Mouse (Mus musculus) mature B cell (primary cell): ENCODE results near the gene Nxnl2.

ENCODE experiments used
- in situ Hi-C: fragments of 300-500 bp; cut with MboI; formaldehyde crosslinking; loops from 2 replicates; pipeline ENCODE4 v1.14.3; 2019

Nxnl2 gene

DNA sequence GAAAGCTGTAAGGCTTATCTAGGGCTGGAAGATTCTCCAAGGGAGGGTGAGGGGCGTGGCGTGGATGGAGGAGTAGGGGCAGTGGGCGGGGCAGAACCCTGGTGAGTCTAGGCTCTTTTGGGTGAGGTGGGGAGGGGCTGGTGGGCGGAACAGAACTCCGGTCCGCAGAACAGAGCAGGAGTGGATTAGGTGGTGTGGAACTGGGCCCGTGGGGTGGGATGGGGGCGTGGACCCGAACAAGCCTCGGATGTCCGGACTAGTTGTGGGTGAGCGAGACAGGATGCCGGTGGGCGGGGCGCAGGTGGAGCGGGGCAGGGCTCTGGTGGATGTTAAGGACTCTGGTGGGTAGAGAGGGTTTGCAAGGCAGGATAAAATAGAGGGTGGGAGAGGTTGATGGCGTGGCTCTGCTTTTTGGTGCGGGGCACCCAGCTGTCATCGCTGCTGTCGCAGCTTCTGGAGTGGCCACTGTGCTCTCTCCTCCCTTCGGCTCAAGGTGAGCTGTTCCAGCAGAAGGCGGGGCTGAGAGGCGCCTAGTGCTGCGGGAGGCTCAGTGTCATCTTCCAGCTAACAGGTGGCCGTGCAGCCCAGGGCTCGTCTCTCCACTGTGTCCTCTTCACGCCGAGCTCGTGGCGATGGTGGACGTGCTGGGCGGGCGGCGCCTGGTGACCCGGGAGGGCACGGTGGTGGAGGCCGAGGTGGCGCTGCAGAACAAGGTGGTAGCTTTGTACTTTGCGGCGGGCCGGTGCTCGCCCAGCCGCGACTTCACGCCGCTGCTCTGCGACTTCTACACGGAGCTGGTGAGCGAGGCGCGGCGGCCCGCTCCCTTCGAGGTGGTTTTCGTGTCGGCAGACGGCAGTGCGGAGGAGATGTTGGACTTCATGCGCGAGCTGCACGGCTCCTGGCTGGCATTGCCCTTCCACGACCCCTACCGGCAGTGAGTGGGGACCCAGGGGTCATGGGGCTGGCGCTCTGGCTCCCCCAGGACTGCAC is at the start of gene Nxnl2:
TSS of gene Nxnl2 (plus strand) at position 332 of the 990 bp plus-strand sequence.
- in situ Hi-C loops: no loop called here

DNA sequence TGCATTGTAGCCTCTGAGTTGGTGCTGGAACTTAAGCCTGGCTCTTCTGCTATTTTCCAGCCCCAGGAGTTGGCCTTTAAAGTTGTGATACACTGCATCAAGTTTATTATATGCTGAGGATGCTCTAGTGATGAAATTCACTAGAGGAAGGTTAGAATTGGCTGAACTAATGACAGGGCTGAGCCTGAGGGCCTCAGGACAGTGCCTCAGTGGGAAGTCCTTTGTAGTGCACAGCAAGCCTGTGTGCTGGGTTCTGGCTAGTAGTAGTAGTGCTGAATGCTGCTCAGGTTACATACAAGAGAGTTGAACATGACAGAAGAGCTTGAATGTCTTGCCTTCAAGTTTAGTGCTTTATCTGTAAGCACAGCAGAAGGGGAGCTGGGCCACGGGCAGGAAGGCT is 48.9 kb upstream of the Nxnl2 start:
- in situ Hi-C loops: no loop called here

DNA sequence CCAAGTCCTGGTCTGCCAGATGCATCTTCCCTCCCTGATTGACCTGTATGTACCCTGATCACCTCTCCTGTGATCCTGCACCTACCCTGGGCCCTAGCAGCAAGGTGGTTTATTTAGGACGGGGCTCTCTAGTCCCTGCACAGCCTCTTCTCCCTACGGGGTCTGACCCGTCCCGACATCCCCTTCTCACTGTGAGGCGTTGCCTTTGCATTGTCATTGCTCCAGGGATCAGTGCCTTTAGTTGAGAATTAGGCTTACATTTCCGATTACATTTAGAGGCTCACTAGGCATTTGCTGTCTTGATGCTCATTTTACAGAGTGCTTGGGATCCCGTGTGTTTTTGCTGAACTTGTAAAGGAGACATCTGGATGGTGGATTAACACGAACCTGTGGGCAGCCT is 48.1 kb upstream of the Nxnl2 start:
- in situ Hi-C loops: no loop called here

DNA sequence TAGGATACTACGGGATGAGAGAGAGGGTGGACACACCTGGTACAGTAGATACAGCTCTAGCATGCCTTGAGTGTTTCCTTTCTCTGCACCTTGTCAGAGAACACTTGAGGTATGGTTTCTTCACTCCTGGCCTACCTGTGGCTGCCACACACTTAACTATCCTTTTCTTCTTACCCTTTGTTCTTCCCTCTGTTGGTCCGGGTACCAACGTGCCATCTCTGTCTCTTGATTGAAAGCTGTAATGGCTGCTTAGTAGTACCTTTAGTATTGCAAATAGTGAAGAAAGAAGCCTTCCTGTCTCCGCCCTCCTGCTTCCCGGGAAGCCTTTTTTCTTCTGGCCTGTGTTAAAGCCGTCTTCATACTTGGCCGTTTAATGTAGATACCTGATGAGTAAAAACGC is 45.5 kb upstream of the Nxnl2 start:
- in situ Hi-C loops: no loop called here

DNA sequence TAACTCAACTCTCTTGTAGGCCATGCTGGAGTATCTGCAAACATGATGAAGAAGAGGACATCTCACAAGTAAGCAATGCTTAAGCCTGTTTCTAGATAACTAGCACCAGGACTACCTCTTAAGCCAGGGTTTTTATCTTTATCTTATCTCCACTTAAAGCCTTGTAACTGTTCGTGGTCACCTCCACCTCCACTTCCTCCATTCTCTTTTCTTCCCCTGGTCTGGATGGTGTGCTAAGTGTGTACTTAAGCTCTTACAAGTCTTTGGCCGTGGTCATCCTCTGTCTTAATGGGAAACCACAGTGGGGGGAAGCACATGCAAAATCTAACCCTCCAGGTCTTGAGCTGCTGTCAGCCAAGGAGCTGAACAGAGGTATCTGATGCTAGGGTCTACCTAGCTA is 42.9 kb upstream of the Nxnl2 start:
- in situ Hi-C loops: no loop called here

DNA sequence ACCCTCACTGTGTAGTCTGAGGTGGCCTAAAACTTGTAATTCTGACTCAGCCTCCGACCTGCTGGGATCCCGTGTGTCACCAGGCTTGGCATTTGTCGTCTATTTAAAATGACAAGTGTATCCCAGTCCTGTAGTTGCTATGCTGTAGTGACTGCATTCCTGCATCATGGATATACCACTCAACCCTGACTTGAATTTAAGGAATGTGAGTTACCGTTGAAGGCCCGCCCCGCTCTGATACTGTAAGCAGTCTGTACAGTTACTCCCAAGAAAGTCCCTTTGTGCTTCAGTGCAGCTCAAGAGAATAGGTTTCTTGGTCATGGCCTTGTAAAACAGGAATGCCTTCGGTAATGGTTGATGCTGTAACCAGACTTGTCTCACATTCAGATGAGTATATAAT is 42.4 kb upstream of the Nxnl2 start:
- in situ Hi-C loops: no loop called here

DNA sequence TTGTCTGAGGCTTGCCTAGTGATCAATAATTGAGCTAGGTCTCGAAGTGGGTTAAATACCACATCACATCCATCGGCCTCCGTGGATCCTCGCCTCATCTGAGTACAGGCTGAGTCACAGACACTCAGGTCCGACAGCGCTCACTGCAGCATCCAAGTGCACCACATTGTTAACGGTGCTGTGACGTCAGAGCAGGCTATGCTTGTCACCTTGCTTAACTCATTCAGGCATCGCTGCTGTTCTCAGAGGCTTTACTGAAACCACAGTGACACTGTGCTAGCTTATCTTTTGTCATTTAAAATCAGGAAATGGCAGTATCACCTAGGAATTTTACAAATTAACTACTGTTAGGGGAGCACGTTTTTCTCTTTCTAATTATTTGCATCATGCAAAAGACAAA is 39.6 kb upstream of the Nxnl2 start:
- in situ Hi-C loops: no loop called here

DNA sequence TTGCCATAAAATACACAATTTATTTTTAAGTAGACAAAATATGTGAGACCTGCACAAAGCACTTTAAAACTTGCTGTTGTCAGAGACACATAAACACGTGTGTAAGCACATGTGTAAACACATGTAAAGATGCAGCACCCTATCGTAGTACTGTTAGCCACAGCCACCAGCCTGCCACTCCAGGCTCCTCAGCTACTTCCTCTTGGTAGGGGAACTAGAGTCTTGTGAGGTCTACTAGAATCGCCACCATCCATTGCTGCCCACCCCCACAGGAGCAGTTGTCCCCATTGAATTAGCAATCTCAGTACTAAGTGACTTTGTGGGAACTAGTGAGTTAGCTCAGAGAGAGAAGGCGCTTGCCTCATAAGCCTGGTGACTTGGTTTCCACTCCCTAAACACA is 34.5 kb upstream of the Nxnl2 start:
- in situ Hi-C loops: no loop called here

DNA sequence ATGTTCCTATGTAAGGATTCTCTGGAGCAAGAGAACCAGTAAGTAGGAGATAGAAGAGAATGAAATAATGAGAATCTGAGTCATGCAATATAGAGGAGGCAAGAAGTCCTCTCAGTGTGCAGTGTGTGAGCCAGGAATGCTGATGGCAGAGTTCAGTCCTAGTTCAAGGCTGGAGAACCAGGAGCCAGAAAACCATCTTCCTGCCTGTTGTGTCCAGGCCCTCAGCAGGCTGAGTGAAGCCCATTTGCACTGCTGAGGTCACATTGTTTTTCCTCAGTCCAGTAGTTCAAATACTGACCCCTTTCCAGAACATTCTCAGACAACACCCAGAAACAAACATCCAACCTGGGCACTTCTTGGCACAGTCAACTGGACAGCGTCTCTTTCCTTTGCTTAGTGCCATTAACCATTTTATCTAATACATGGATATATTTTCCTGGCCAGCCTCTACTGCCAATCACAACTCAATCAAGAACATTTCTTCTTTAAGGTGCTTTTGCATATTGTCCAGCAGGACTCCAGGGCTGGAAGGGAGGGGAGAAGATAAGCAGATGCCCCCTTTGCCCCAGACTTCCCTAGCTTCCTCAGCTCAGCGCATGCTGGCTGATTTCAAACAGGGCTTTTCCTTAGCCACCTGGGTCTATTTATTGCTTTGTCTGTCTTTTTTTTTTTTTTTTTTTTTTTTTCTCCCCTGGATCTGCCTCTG is 33.7 kb upstream of the Nxnl2 start:
- in situ Hi-C loops: no loop called here

DNA sequence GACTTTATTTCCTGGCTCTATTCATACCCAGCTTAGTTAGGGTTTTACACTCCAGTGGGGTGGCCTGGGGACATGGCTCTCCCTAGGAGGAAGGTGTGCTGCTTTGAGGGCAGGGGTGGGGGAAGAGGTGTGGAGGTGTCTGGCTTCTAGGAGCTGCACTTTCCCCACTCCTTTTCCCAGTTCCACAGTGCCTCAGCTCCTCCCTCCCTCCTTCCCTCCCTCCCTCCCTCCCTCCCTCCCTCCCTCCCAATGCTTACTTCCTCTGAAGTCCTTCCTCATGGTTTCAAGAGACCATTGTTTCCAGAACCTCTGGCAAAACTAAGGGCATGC is 33.2 kb upstream of the Nxnl2 start:
- in situ Hi-C loops: no loop called here

DNA sequence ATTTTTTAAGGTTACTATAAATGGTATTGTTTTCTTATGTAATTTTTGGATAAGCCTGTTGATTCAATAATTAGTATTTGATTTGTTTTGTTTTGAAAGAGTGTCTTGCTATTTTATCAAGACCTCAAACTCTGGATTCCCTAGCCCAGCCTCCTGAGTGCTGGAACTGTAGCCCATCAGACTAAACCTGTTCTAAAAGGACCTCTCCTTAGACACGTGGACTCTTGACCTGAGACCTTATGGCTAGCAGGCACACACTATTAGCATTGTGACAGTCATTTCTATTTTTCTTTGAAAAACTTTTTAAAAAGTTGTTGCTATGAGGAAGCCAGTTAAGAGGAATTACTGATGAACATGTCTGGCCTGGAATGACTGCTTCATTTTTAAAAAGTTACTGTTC is 23.7 kb upstream of the Nxnl2 start:
- in situ Hi-C loops: no loop called here

DNA sequence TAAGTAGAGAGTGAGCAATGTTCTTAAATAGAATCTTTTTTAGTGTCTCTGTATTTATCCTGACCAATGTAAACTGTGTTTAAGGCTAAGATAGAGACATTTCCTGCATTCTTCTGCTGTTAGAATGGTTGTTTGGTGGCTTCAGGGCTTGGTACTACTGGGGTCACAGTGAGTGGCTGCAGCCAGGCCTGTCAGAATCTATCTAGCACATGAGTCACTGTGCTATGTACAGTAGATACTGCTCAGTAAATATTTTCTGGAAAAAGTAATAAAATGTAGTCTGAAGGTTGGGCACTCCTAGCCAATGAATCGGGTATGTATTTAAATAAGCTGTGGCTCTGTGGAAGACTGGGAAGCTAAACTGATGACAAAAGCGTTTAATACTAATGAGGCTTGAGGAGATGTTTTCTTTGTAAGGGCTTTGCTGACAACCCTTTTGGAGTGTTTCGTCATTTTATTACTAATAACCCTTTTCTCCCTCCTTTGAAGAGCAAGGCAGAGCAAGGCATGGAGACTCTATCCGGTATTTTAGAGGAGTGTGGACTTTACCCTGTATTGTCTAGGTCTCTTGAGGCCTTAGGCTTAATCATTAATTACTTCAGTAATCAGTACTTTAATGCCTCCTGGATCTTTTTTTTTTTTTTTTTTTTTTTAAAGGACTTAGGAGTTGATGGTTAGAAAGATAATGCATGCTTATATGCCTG is 17.7 kb upstream of the Nxnl2 start:
- in situ Hi-C loops: no loop called here

DNA sequence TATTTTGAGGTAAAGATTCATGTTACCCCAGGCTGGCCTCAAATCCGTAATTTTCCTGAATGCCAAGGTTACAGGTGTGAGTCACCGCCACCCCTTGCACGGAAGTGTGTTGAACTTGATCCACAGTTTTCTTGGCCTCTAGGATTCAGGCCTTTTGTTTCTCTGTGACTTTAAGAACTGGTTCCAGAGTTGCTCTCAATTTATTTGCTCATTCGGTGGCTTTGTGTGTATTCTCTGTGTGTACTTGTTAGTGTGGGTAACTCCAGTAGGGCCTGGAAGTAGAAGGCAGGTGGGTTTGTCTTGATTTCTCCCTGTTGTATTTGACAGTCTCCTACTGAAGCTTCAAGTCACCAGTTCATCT is 17.2 kb upstream of the Nxnl2 start:
- in situ Hi-C loops: no loop called here

DNA sequence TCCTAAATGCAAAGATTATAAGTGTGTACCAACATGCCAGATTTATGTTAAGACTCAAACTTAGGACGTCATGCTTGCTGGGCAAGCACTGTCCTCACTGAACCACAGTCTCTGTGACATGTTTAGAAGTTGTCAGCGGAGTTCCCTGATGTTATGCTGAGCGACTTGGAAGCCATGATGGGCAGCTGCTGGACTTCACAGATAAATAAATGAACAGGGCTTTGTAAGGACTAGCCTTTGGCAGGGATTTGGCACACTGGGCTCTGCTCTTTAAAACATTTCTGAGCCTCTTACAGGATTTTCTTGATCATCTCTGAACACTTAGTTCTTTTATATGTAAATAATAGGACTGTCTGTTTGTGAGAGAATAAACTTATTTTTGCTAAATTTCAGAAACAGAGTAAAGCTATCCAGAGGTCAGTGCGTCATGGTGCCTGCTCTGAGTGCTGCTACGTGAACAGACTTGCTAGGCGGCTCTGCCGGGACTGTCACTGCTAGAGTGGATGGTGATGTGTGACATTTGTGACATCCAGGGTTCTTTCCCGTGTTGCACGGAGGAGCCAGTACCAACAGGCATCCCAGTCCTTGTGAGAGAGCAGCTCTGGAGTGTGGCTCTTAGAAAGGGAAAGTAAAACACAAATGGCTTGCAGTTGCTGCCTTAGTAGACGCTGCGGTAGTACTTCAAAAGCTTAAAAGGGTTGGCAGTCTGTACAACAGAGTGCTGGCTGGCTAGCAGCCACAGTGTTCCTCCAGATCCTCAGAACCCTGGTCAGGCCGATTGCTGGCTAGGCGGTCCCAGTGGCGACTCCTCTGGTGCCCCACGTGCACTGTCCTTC is 15.4 kb upstream of the Nxnl2 start:
- in situ Hi-C loops: no loop called here

DNA sequence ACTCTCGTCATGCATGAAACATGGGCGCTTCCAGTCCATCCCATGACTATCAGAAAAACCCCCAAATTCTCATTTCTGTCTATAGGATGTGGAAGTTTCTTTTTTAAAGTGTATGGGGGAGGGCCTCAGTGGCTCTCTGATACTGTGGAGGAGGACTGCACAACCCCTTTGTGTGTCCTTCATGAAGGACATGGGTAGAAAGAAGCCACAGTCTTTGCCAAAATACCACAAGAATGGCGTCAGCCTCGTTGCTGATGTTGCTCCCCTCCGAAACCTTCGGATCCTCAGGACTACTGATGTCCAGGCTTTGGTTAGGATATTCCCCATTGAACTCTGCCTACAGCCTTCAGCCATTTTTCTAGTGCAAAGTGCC is 14.8 kb upstream of the Nxnl2 start:
- in situ Hi-C loops: no loop called here

DNA sequence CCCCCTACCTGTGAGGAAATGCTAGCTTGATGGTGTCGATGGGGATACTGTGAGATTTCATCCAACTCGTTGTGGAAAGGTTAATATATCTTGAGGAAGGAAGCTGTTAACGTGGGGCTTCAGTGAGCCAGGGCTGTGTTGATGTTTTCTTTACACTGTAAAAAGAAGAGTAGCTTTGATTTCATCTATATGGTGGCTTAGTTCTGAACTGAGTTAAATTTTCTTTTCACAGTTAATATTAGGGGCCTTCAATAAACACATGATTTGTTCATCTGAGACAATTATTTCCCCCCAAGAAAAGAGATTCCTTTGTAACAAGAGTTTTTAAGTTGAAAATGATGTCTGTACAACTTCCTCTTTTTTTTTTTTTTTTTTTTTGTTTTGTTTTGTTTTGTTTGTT is 13.5 kb upstream of the Nxnl2 start:
- in situ Hi-C loops: no loop called here

DNA sequence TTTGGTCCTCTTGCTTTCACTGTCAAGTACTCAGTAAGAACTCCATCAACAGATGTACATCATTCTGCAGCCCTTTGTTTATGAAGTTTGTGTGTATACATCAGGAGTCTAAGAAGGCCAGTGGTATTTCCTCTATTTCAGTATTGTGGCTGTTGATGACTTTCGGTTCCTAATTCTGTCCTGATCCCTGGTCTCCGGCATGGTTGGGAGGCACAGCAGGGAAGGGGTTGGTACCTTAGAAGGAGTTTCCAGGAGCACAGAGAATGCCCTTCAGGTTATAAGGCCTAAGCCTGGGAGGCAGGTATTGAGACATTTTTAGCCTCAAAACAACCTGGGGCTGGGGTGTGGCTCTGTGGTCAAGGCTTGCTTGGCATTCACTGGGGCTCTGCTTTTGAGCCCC is 9.2 kb upstream of the Nxnl2 start:
- in situ Hi-C loops: no loop called here

DNA sequence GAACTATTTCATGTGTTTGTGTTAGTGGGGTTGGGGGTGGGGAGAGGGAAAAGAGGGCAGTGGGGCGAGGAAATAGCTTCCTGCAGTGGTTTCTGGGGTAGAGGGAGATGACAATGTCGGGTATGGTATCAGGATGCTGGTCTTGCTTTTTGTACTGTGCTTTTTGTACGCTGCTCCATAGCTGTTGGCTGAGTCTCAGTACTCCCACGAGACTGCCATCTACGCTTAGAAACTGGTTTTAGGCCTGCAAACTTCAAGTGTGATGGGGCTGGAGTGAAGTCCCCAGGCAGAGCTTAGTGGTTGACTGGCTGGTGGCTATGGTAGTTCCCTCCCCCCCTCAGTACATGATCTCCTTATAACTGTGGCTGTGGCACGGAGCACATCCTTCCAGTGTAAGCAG is 8.6 kb upstream of the Nxnl2 start:
- in situ Hi-C loops: no loop called here

DNA sequence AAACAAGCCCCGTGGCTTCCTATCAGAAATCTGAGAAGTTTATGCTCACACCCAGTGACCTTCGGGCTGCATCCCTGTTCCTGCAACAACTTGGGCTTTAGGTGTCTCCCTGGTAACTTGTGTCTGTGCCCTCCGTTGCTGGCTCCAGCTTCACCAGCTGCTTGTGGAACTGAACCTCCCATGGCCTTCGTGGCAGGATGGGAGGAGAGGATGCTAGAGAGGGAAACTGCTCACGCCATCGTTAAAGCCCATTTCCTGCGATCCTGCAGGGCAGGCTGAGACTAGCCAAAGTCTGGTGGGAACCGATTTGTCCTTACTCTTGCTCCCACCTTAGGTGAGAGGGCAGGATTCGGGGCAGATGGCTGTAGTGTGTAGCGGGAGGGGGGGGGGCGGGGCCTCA is 4.1 kb upstream of the Nxnl2 start:
- in situ Hi-C loops: no loop called here

DNA sequence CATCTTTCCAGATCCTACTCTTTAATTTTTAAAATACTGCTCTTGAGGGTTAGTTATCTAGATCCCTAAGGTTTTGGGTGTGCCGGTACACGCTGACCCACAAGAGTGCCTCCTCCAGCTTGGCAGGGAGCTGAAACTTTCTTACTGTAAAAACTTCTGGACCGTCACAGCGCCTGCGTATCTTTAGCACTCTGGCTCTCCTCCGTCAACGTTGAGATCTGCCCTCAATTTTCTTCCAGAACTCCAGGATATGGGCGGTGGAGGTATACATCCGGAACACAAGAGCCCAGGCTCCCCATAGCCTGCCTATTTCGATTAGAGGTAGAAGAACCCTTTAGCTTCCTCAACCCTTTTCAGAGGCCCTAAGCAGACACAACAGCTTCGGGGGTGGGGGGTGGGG is 607 bp upstream of the Nxnl2 start:
- in situ Hi-C loops: no loop called here

DNA sequence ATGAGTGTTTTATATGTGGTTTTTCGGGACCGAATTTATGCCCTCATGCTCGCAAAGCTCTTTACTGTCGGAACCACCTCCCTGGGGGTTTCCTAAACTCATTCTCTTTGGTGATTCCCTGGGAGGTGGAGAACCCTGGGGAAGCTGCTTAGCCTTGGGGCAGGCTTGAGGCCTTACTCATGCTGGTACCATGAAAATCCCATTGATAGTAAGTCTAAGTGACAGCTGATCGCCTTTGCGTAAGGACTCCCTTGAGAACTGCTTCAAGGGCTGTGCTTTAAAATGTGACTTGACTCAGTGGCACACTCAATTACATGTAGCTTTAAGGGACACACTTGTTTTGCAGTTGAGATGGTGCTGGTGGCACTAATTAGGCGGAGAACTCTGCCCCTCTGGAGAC is 1.8 kb downstream of the Nxnl2 start:
- in situ Hi-C loops: no loop called here

DNA sequence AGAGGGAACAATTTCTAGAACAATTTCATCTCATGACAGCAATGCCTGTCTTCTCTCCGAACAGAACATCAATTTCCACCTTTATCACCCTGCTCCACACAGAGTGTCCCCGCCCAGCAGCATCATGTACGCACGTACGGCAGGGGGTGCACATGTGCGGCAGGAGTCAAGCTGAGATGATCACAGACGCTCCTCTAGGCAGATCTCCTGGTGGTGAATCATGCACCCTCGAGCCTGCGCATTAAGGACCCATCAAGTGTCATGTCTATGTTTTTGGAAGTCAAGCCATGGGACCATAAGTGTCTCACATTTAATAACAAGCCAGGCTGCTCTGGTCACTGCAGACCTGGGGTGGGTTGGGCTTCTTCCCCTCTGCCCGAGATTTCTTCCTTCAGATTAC is 8.1 kb downstream of the Nxnl2 start:
- in situ Hi-C loops: loop anchor here (25.0 kb wide), 1 partner anchor 233 kb away; the partner anchor contains the start of gene S1pr3
